Mouse (Mus musculus) lung, postnatal 14 days (tissue): ENCODE measurements around the gene Gm6034.
"Not testable (repeated sequence)": the region's sequence is repeated elsewhere in the genome, so short reads cannot be mapped to it uniquely, and the experiment has no call there.

Experiments used
- DNase-seq: peaks from one replicate; pipeline ENCODE4 v3.0.0; 2021

The Gm6034 gene

GRCm38 (mm10) chr17:36083266-36083869 is 40.6 kb downstream of the Gm6034 start:
- peak; percentile 6 for DNase-seq

- DNase-seq = no peak
Observed at GRCm38 (mm10) chr17:36083870-36084451, 41.2 kb downstream of the Gm6034 start.

GRCm38 (mm10) chr17:36085976-36086375 is 43.2 kb downstream of the Gm6034 start:
- DNase-seq = not testable (repeated sequence)

GRCm38 (mm10) chr17:36091933-36092332 is 49.2 kb downstream of the Gm6034 start:
- not testable (repeated sequence) for DNase-seq

- not testable (repeated sequence) for DNase-seq
Observed at GRCm38 (mm10) chr17:36092520-36092919, 49.8 kb downstream of the Gm6034 start.

- DNase-seq = no peak
Observed at GRCm38 (mm10) chr17:36093936-36094335, 51.2 kb downstream of the Gm6034 start.

- DNase-seq = not testable (repeated sequence)
Observed at GRCm38 (mm10) chr17:36099603-36100002, 56.8 kb downstream of the Gm6034 start.

GRCm38 (mm10) chr17:36102091-36102490 is 59.3 kb downstream of the Gm6034 start:
- DNase-seq = not testable (repeated sequence)
